16 mouse cellular contexts compared by ENCODE assay signal in the genomic region with DNA sequence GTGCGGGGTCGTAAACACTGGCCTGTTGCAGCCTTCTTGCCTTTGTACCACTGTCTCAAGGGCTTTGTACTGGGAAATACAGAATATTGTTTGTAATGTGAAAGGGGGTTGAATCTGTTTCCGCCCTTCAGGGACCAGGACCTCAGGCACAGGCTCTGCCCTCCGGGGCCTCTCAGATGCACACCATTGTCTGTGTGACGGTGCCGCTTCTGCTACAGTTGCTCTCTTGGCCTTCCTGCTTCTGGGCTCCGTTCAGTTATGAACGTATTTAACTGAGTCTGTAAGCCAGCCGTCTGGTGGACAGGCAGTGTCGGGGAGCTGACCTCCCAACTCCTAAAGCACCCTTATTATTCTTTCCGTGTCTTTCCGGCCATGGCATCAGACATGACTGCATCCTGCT. TPM values are rescaled to one million over a fixed set of nuclear protein-coding genes. Genes with fewer than 3 reads are reported as not detected.
DNase-seq lines count a peak whose midpoint lies in the region; ATAC-seq and TF ChIP-seq lines count a peak whose summit lies in the region.
"Had no signal": no experiment of that assay in that cellular context is flagged by ENCODE, and none has a peak within 500 bp of the region (broad histone marks: within the 10 kb centered on the region; RNA-seq: fewer than 3 reads in every experiment).

No protein-coding gene starts in this region.

- no peaks in the 10 kb centered on the region; the same call in 1 of the 2 replicates for H3K4me1 ChIP-seq in kidney, postnatal 0 days (replicated peaks; ENCODE audit: insufficient read depth, low read length)
- peaks cover 25% of the 10 kb centered on the region for H3K4me1 ChIP-seq in embryonic facial prominence, embryonic 10.5 days
- no peaks in the 10 kb centered on the region; the same call in 1 of the 2 replicates for H3K4me1 ChIP-seq in embryonic facial prominence, embryonic 14.5 days (ENCODE audit: control insufficient read depth, insufficient read depth, low read length)
- H3K4me1 ChIP-seq in midbrain, embryonic 15.5 days: peaks cover 17% of the 10 kb centered on the region
- H3K4me1 ChIP-seq: liver, embryonic 13.5 days had no signal

- no peak for TF ChIP-seq CTCF in kidney, postnatal 0 days (IDR thresholded peaks at IDR 0.05; ENCODE audit: low read depth)

- H3K36me3 ChIP-seq in kidney, postnatal 0 days (ENCODE audit: insufficient read depth, low read length): no peaks in the 10 kb centered on the region
- H3K36me3 ChIP-seq in embryonic facial prominence, embryonic 10.5 days (replicated peaks): peaks cover 4% of the 10 kb centered on the region; the same call in 1 of the 2 replicates
- H3K36me3 ChIP-seq in embryonic facial prominence, embryonic 14.5 days (ENCODE audit: control insufficient read depth, insufficient read depth, low read length): no peaks in the 10 kb centered on the region
- no peaks in the 10 kb centered on the region for H3K36me3 ChIP-seq in midbrain, embryonic 15.5 days (replicated peaks)
- H3K36me3 ChIP-seq: heart, embryonic 12.5 days; liver, embryonic 13.5 days had no signal

- H3K4me2 ChIP-seq in kidney, postnatal 0 days (ENCODE audit: low read length): no peak overlapping the region
- no peak overlapping the region for H3K4me2 ChIP-seq in embryonic facial prominence, embryonic 14.5 days (ENCODE audit: low read depth, low read length)
- H3K4me2 ChIP-seq in midbrain, embryonic 15.5 days: no peak overlapping the region
- H3K4me2 ChIP-seq: forebrain, embryonic 13.5 days; heart, embryonic 12.5 days; limb, embryonic 12.5 days; liver, embryonic 13.5 days had no signal

- no peak overlapping the region for H3K4me3 ChIP-seq in kidney, postnatal 0 days (replicated peaks; ENCODE audit: low read depth, low read length)
- no peak overlapping the region for H3K4me3 ChIP-seq in embryonic facial prominence, embryonic 10.5 days
- no peak overlapping the region for H3K4me3 ChIP-seq in embryonic facial prominence, embryonic 14.5 days (ENCODE audit: low read depth, low read length)
- H3K4me3 ChIP-seq in midbrain, embryonic 15.5 days: no peak overlapping the region
- H3K4me3 ChIP-seq: forebrain, embryonic 13.5 days; heart, embryonic 12.5 days; limb, embryonic 12.5 days; liver, embryonic 13.5 days had no signal

- ATAC-seq in kidney, postnatal 0 days (replicated peaks; ENCODE audit: low FRiP score, low read depth): no peak
- ATAC-seq in embryonic facial prominence, embryonic 14.5 days (ENCODE audit: low read depth): peak; percentile 38; the same call in 1 of the 2 replicates
- ATAC-seq in midbrain, embryonic 15.5 days (replicated peaks): no peak

- H3K9ac ChIP-seq in kidney, postnatal 0 days (ENCODE audit: low read depth, low read length): no peak overlapping the region
- no peak overlapping the region for H3K9ac ChIP-seq in embryonic facial prominence, embryonic 14.5 days (ENCODE audit: low read depth, low read length)
- no peak overlapping the region for H3K9ac ChIP-seq in midbrain, embryonic 15.5 days
- H3K9ac ChIP-seq: forebrain, embryonic 13.5 days; heart, embryonic 12.5 days; limb, embryonic 12.5 days; liver, embryonic 13.5 days had no signal

- H3K27me3 ChIP-seq in kidney, postnatal 0 days (ENCODE audit: insufficient read depth, low read length): no peaks in the 10 kb centered on the region
- no peaks in the 10 kb centered on the region for H3K27me3 ChIP-seq in embryonic facial prominence, embryonic 10.5 days (replicated peaks; ENCODE audit: low read depth, poor library complexity, severe bottlenecking)
- H3K27me3 ChIP-seq in embryonic facial prominence, embryonic 14.5 days (replicated peaks; ENCODE audit: control insufficient read depth, insufficient read depth, low read length): no peaks in the 10 kb centered on the region
- no peaks in the 10 kb centered on the region for H3K27me3 ChIP-seq in midbrain, embryonic 15.5 days (replicated peaks)
- H3K27me3 ChIP-seq: forebrain, embryonic 13.5 days; heart, embryonic 12.5 days; limb, embryonic 12.5 days; liver, embryonic 13.5 days had no signal

- no peak for DNase-seq in kidney, postnatal 0 days (ENCODE audit: low spot score)
- no peak for DNase-seq in kidney, adult 9 months
- DNase-seq in embryonic facial prominence, embryonic 10.5 days (ENCODE audit: low spot score): no peak
- no peak for DNase-seq in embryonic facial prominence, embryonic 14.5 days (ENCODE audit: low spot score)
- DNase-seq in retina, postnatal 1 day: no peak
- DNase-seq in adrenal gland, postnatal 14 days: no peak
- DNase-seq: cerebellum, adult 9-10 months; gastrocnemius, postnatal 25 days; liver, embryonic 13.5 days; spleen, adult 18-20 months; thymus, postnatal 14 days had no signal

- no peaks in the 10 kb centered on the region for H3K9me3 ChIP-seq in kidney, postnatal 0 days (replicated peaks; ENCODE audit: low read length)
- H3K9me3 ChIP-seq in embryonic facial prominence, embryonic 10.5 days: no peaks in the 10 kb centered on the region
- H3K9me3 ChIP-seq in embryonic facial prominence, embryonic 14.5 days (ENCODE audit: control insufficient read depth, low read length): no peaks in the 10 kb centered on the region
- H3K9me3 ChIP-seq in midbrain, embryonic 15.5 days: no peaks in the 10 kb centered on the region
- H3K9me3 ChIP-seq: forebrain, embryonic 13.5 days; heart, embryonic 12.5 days; limb, embryonic 12.5 days; liver, embryonic 13.5 days had no signal

- WGBS in kidney, postnatal 0 days: 64% methylated on average over 12 of the region's 12 CpGs
- WGBS in embryonic facial prominence, embryonic 10.5 days: 51% methylated on average over 12 of the region's 12 CpGs
- 60% methylated on average over 12 of the region's 12 CpGs for WGBS in embryonic facial prominence, embryonic 14.5 days
- 19% methylated on average over 12 of the region's 12 CpGs for WGBS in midbrain, embryonic 15.5 days

- 0 out of 2 replicates have a peak overlapping the region, but pooled peaks have one; percentile 5 for H3K27ac ChIP-seq in kidney, postnatal 0 days
- H3K27ac ChIP-seq in embryonic facial prominence, embryonic 10.5 days (replicated peaks): peak overlapping the region; percentile 59; the same call in 1 of the 2 replicates
- H3K27ac ChIP-seq in embryonic facial prominence, embryonic 14.5 days (replicated peaks; ENCODE audit: low read depth, low read length): no peak overlapping the region
- peak overlapping the region; percentile 49 for H3K27ac ChIP-seq in midbrain, embryonic 15.5 days
- H3K27ac ChIP-seq: forebrain, embryonic 13.5 days; limb, embryonic 12.5 days; liver, embryonic 13.5 days; macrophage had no signal

RNA-seq across cellular contexts. Expression of gene Peli2, which starts 50.6 kb away (rescaled TPM):
- polyA plus RNA-seq in kidney, postnatal 0 days (2015; fragmentation: Nextera tagmentation; extraction: Ambion mirVana): 6.9 and 7.3 TPM in 2 replicates
- polyA plus RNA-seq in embryonic facial prominence, embryonic 10.5 days (2016; fragmentation: Nextera tagmentation; extraction: Ambion mirVana): 8.0 and 9.4 TPM in 2 replicates
- 5.5 and 6.9 TPM in 2 replicates for polyA plus RNA-seq in embryonic facial prominence, embryonic 14.5 days (2014; fragmentation: Nextera tagmentation; extraction: Ambion mirVana)
- 6.9 and 8.5 TPM in 2 replicates for polyA plus RNA-seq in midbrain, embryonic 15.5 days (2015; fragmentation: Nextera tagmentation; extraction: Ambion mirVana)
- total RNA-seq in adrenal gland, postnatal 14 days (2021): 25.8 and 33.5 TPM in 2 replicates
